In the genomic region with DNA sequence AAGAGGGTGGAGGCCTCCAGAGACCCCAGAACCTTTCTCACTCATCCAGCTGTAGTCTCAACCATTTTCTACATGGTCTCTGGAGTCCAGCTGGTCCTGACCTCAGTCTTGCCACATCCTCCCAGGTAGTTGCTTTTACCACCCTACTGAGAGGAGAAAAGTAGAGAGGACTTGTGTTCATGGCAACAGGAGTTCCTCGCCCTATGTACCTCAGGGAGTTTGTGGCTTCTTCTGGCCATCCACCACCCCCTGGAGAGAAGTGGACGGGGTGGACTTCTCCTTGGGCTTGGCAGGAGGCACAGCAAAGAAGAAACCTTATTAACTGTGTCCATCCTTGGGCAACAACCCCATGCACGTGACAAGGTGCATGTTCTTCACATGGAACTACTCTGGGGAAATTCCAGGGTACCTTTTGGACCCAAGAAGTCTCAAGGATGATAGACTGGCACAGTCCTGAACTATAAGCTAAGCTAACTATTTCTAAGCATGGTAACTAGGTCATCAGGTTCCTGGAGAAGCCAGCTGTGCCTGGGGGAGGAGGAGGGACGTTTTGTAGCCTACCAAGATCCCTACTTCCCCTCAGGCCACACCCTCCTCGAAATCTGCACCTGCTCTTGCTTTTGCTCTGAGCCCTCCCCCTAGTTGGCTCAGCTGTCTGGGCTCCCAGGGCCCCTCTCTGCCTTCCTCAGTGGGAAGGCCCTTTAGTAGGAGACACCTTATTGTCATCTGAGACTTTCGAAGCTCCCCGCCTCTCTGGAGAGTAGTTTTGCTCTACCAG, we compare ENCODE assay signal across 9 mouse cellular contexts. TPM values are rescaled to one million over a fixed set of nuclear protein-coding genes. Genes with fewer than 3 reads are reported as not detected.
DNase-seq lines count a peak whose midpoint lies in the region; ATAC-seq and TF ChIP-seq lines count a peak whose summit lies in the region.
"Had no signal": no experiment of that assay in that cellular context is flagged by ENCODE, and none has a peak within 500 bp of the region (broad histone marks: within the 10 kb centered on the region; RNA-seq: fewer than 3 reads in every experiment).

No protein-coding gene starts in this region.

- H3K4me2 ChIP-seq in heart, embryonic 11.5 days = peak overlapping the region; percentile 27; the same call in 1 of the 2 replicates
- H3K4me2 ChIP-seq: heart, embryonic 15.5 days had no signal

- TF ChIP-seq CTCF in MEL (IDR thresholded peaks at IDR 0.05 in 2 of 3, conservative IDR thresholded peaks at IDR 0.05 in 1 of 3; ENCODE audit: control insufficient read depth in 1 of 3, insufficient read depth in 1 of 3, low read depth in 2 of 3, low read length in 3 of 3, poor library complexity in 1 of 3, severe bottlenecking in 1 of 3) = no peak

- H3K27ac ChIP-seq in heart, embryonic 11.5 days (ENCODE audit: low read depth, low read length) = peak overlapping the region; percentile 87
- H3K27ac ChIP-seq in MEL (ENCODE audit: control insufficient read depth, low read depth, low read length) = no peak overlapping the region

- H3K4me1 ChIP-seq in heart, embryonic 11.5 days (ENCODE audit: control insufficient read depth, insufficient read depth, low read length) = peaks cover 79% of the 10 kb centered on the region
- peaks cover 24 to 58% of the 10 kb centered on the region in 2 experiments for H3K4me1 ChIP-seq in MEL (ENCODE audit: control insufficient read depth in 1 of 2, insufficient read depth in 2 of 2, low read length in 2 of 2)

- ATAC-seq in heart, embryonic 11.5 days (replicated peaks; ENCODE audit: insufficient number of reproducible peaks, low FRiP score, low TSS enrichment) = peak; percentile 20; the same call in 1 of the 2 replicates
- peak; percentile 18; the same call in 1 of the 2 replicates for ATAC-seq in neutrophil, adult 5-6 weeks (ENCODE audit: extremely low read depth, insufficient number of reproducible peaks, low FRiP score, poor library complexity, severe bottlenecking)

- WGBS in heart, embryonic 11.5 days (ENCODE audit: insufficient replicate concordance) = 65% methylated on average over 7 of the region's 7 CpGs

- no peaks in the 10 kb centered on the region for H3K79me2 ChIP-seq in MEL (ENCODE audit: control insufficient read depth, insufficient read depth, low read length, poor library complexity)

- no peak overlapping the region for H3K4me3 ChIP-seq in heart, embryonic 11.5 days (ENCODE audit: low read depth, low read length)
- no peak overlapping the region for H3K4me3 ChIP-seq in MEL (ENCODE audit: control insufficient read depth in 1 of 2, insufficient read depth in 1 of 2, low read depth in 2 of 2, low read length in 2 of 2)
- H3K4me3 ChIP-seq: heart, embryonic 15.5 days had no signal

- TF ChIP-seq POLR2A in MEL (IDR thresholded peaks at IDR 0.05; ENCODE audit: control insufficient read depth in 1 of 2, insufficient read depth in 1 of 2, low read depth in 1 of 2, low read length in 2 of 2, poor library complexity in 1 of 2) = no peak

- TF ChIP-seq RAD21 in MEL (IDR thresholded peaks at IDR 0.05; ENCODE audit: low read depth, low read length) = no peak

- H3K36me3 ChIP-seq in heart, embryonic 11.5 days (ENCODE audit: control insufficient read depth, insufficient read depth, low read length) = no peaks in the 10 kb centered on the region
- peaks cover 0 to 48% of the 10 kb centered on the region in 2 experiments; a peak in 2 of 4 replicates for H3K36me3 ChIP-seq in MEL (ENCODE audit: control insufficient read depth in 1 of 2, insufficient read depth in 2 of 2, low read length in 2 of 2)
- H3K36me3 ChIP-seq: heart, embryonic 15.5 days had no signal

- no peak for TF ChIP-seq EP300 in MEL (IDR thresholded peaks at IDR 0.05; ENCODE audit: low read depth in 1 of 2, low read length in 2 of 2)

- no peaks in the 10 kb centered on the region for H3K9me3 ChIP-seq in heart, embryonic 11.5 days (replicated peaks; ENCODE audit: control insufficient read depth, low read length)
- no peaks in the 10 kb centered on the region for H3K9me3 ChIP-seq in MEL (replicated peaks; ENCODE audit: insufficient read depth, low read length)
- H3K9me3 ChIP-seq: heart, embryonic 15.5 days had no signal

- no peaks in the 10 kb centered on the region for H3K27me3 ChIP-seq in heart, embryonic 11.5 days (ENCODE audit: control insufficient read depth, insufficient read depth, low read length)
- H3K27me3 ChIP-seq in MEL (ENCODE audit: control insufficient read depth in 1 of 2, insufficient read depth in 2 of 2, low read length in 2 of 2) = no peaks in the 10 kb centered on the region
- H3K27me3 ChIP-seq: heart, embryonic 15.5 days had no signal

- peak overlapping the region; percentile 52; the same call in 1 of the 2 replicates for H3K9ac ChIP-seq in heart, embryonic 11.5 days (ENCODE audit: low read depth, low read length)
- no peak overlapping the region for H3K9ac ChIP-seq in MEL (ENCODE audit: control insufficient read depth, low read depth, low read length, poor library complexity, severe bottlenecking)
- H3K9ac ChIP-seq: heart, embryonic 15.5 days had no signal

- DNase-seq in heart, adult 9 months (ENCODE audit: low spot score in 2 of 2) = no peak
- DNase-seq in MEL (ENCODE audit: low read depth, low spot score) = peak; percentile 36
- DNase-seq in kidney, adult 18-20 months = peak; percentile 78
- no peak for DNase-seq in right cerebral cortex, adult 2 months (ENCODE audit: low spot score in 2 of 2)
- no peak for DNase-seq in natural killer cell, adult 2 months (ENCODE audit: low spot score in 2 of 2)
- DNase-seq in urinary bladder, postnatal 36 days (ENCODE audit: low spot score in 2 of 2) = no peak

TF ChIP-seq in MEL, 35 proteins besides CTCF, POLR2A, EP300 and RAD21:
- TF ChIP-seq TCF12 (IDR thresholded peaks at IDR 0.05; ENCODE audit: low read depth, low read length) = peak; percentile 40
- TF ChIP-seq MEF2A (IDR thresholded peaks at IDR 0.05; ENCODE audit: extremely low read depth, insufficient replicate concordance, low read depth, low read length, poor library complexity, severe bottlenecking) = no peak
- no peak for TF ChIP-seq UBTF (IDR thresholded peaks at IDR 0.05; ENCODE audit: borderline replicate concordance, insufficient read depth, low read depth, low read length)
- peak; percentile 15; the same call in 1 of the 2 replicates for TF ChIP-seq ETS1 (IDR thresholded peaks at IDR 0.05; ENCODE audit: low read depth, low read length)
- no peak for TF ChIP-seq ZNF384 (IDR thresholded peaks at IDR 0.05; ENCODE audit: low read depth, low read length)

RNA-seq across cellular contexts. Expression of a gene that starts 15.5 kb away (rescaled TPM):
- 69.8 and 73.1 TPM in 2 replicates for polyA plus RNA-seq in heart, embryonic 11.5 days (2014; fragmentation: Nextera tagmentation; extraction: Ambion mirVana)
- total RNA-seq in MEL (2012; rRNA removed) = 4.8 and 6.5 TPM in 2 replicates
- 10 to 100 TPM in 1 of 2 experiments, not detected in 1; 23.9 TPM for polyA plus RNA-seq in MEL (2012; ENCODE audit: insufficient read depth in 1 of 2, insufficient read length in 2 of 2, low read depth in 1 of 2, low replicate concordance in 2 of 2, missing spikeins in 1 of 2)
- total RNA-seq in neutrophil, adult 5-6 weeks (2017) = 25.9 and 28.7 TPM in 2 replicates

RNA-seq across cellular contexts. Expression of a gene that starts 31.7 kb away (rescaled TPM):
- polyA plus RNA-seq in heart, embryonic 11.5 days (2014; fragmentation: Nextera tagmentation; extraction: Ambion mirVana) = 81.0 and 88.3 TPM in 2 replicates
- 59.3 and 68.3 TPM in 2 replicates for total RNA-seq in MEL (2012; rRNA removed)
- 100 to 1,000 TPM in 1 of 2 experiments, not detected in 1; 131 TPM for polyA plus RNA-seq in MEL (2012; ENCODE audit: insufficient read depth in 1 of 2, insufficient read length in 2 of 2, low read depth in 1 of 2, low replicate concordance in 2 of 2, missing spikeins in 1 of 2)
- total RNA-seq in neutrophil, adult 5-6 weeks (2017) = 0.70 and 0.74 TPM in 2 replicates

Comparison
In these comparisons a context has a peak if more than half of its experiments do, and no peak if none do; other contexts are left out.
1. DNase-seq: peak in MEL (single experiment) and kidney, adult 18-20 months (single experiment); none in heart, adult 9 months (0 of 2), right cerebral cortex, adult 2 months (0 of 2), natural killer cell, adult 2 months (0 of 2) and urinary bladder, postnatal 36 days (0 of 2).
2. RNA of a gene that starts 31.7 kb away (total RNA-seq): 59.3 to 68.3 TPM in MEL; 0.70 to 0.74 TPM in neutrophil, adult 5-6 weeks; every median in the first group is over 10 times any median in the second.